Mouse (Mus musculus) lung, embryonic 16.5 days (tissue): Measurements from ENCODE around the gene Dpep2nb. TPM values are rescaled to one million over a fixed set of nuclear protein-coding genes. Genes with fewer than 3 reads are reported as not detected.

Source experiments
- ATAC-seq: fragments of 200-750 bp; cut with Nextera tagmentation; 2 replicates; pipeline ENCODE4 v1.8.0; 2017; ENCODE audit warnings: low read depth, mild to moderate bottlenecking, moderate library complexity
- H3K27ac ChIP-seq: fragments of 300-500 bp; sonication (generic); 2 replicates; pipeline ENCODE4 v1.5.1; 2014; ENCODE audit warnings: mild to moderate bottlenecking, control low read depth, low read length
- H3K27me3 ChIP-seq: fragments of 300-500 bp; sonication (generic); 2 replicates; pipeline ENCODE4 v1.6.1; 2014; ENCODE audit warnings: low read depth, low read length, mixed read lengths; ENCODE audit not compliant: control insufficient read depth, insufficient read depth
- H3K36me3 ChIP-seq: fragments of 300-500 bp; sonication (generic); 2 replicates; pipeline ENCODE4 v1.6.1; 2014; ENCODE audit warnings: low read length; ENCODE audit not compliant: control insufficient read depth, insufficient read depth
- H3K4me1 ChIP-seq: fragments of 300-500 bp; sonication (generic); replicated peaks from 2 replicates; pipeline ENCODE4 v1.6.1; 2014; ENCODE audit warnings: low read length, mixed read lengths; ENCODE audit not compliant: control insufficient read depth, insufficient read depth
- H3K4me2 ChIP-seq: fragments of 300-500 bp; sonication (generic); 2 replicates; pipeline ENCODE4 v1.6.1; 2014; ENCODE audit warnings: low read depth, low read length, control low read depth
- H3K4me3 ChIP-seq: fragments of 300-500 bp; sonication (generic); 2 replicates; pipeline ENCODE4 v1.5.1; 2014; ENCODE audit warnings: mild to moderate bottlenecking, low read length, control low read depth
- H3K9ac ChIP-seq: fragments of 300-500 bp; sonication (generic); 2 replicates; pipeline ENCODE4 v1.6.1; 2014; ENCODE audit warnings: low read length, control low read depth
- H3K9me3 ChIP-seq: fragments of 300-500 bp; sonication (generic); 2 replicates; pipeline ENCODE4 v1.6.1; 2016; ENCODE audit warnings: low read length; ENCODE audit not compliant: control insufficient read depth
- WGBS: fragments of 180-500 bp; shearing (Covaris S2); extraction: QIAGEN DNeasy Blood & Tissue Kit; methylation state at CpG from one replicate; pipeline ENCODE4 v1.1.7; 2014; 5-methylcytosine and 5-hydroxymethylcytosine counted together
- polyA plus RNA-seq: library from polyadenylated mRNA; unstranded; fragments of >200 nt; fragmentation: Nextera tagmentation; extraction: Ambion mirVana; gene quantifications from 2 replicates; pipeline ENCODE4 v1.2.1, GENCODE M21; 2015

The Dpep2nb gene
- 0.28 TPM in 1 of 2 replicates, not detected in the other for polyA plus RNA-seq

DNA sequence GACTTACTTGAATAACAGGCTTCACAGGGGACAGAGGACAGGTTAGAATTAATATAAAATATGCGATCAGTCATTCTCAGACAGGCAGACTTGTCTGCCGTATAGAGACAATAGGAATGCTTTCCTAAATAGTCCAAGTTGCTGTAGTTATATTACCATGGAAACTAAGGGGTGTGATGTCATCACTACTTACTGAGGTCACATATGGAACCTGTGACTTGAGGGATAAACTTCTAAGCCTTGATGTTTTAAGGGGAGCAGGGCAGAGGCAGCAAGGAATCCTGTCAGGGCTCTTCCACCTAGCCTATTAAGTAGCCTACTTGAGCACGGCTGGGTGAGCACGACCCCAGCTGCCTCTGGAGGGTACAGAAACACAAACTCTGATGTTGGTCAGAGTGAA is at the start of gene Dpep2nb:
Dpep2nb (minus strand) TSS at position 101 of the 400 bp plus-strand sequence.
- Histone ChIP-seq H3K4me3 (no peak within 1 kb of the TSS), H3K36me3 (no peaks in the 10 kb centered on the region), H3K27me3 (no peaks in the 10 kb centered on the region), H3K4me2 (no peak within 1 kb of the TSS), H3K9ac (no peak within 1 kb of the TSS), H3K27ac (no peak within 1 kb of the TSS), H3K9me3 (no peaks in the 10 kb centered on the region), H3K4me1 (peaks cover 10% of the 10 kb centered on the region)
- 74% methylated on average over 4 of the region's 4 CpGs for WGBS
- ATAC-seq, result no peak

DNA sequence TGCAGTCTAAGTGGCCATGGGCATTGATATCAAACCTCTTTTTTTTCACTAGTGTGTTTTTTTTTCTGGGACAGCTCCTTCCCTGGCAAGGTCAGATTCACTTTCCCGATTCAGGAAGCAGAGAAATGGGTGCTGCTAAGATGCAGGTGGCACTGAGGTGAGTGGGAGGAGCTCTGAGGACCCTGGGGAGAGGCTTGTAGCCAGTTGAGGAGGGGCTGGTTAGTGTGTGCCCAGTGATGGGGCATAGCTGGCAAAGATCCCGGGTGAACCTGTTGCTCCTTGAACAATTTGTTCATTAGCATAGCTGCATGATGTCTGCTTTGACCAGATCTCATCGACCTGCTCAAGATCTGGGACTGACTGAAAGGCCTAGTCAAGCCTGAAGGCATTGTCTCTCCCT is 49.3 kb upstream of the Dpep2nb start:
- Histone ChIP-seq H3K27ac (no peak overlapping the region), H3K9me3 (no peaks in the 10 kb centered on the region), H3K36me3 (no peaks in the 10 kb centered on the region), H3K4me2 (no peak overlapping the region), H3K4me3 (no peak overlapping the region), H3K4me1 (peaks cover 7% of the 10 kb centered on the region), H3K27me3 (no peaks in the 10 kb centered on the region), H3K9ac (no peak overlapping the region)
- 56% methylated on average over 3 of the region's 3 CpGs for WGBS
- no peak for ATAC-seq

DNA sequence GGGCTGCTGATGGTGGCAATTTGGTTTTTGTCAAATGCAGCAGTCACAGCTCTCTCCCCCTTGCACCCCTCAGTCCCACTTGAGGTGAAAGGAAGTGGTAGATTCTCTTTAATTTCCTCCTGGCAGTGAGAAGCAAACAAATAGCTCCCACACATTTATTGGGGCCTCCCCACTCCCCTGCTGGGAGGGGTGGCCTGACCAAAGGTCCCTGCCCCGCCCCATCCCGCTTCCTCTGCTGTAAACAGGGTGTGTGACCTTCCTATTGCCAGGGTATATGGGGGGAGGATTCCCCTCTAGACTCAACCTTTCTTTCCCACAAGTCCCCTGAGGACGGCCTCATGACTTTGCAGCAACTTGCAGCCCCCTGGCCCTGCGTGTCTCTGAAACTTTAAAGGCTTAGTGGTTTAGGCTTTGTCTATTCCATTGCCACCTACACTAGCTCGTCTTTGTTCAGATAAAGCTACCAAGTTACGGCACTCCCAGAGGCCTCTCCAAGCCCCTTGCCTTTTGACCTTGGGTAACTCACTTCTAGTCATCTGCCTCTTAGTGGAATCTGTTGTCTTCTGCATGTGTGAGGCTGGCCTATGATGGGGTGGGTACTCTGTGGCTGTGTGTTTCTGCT is 48.5 kb upstream of the Dpep2nb start:
- no peaks in the 10 kb centered on the region for H3K27me3 ChIP-seq
- H3K4me3 ChIP-seq, result no peak overlapping the region
- no peak overlapping the region for H3K9ac ChIP-seq
- H3K36me3 ChIP-seq, result no peaks in the 10 kb centered on the region
- H3K4me1 ChIP-seq, result peaks cover 7% of the 10 kb centered on the region
- WGBS, result 67% methylated on average over 6 of the region's 6 CpGs
- ATAC-seq, result no peak
- no peak overlapping the region for H3K27ac ChIP-seq
- H3K9me3 ChIP-seq, result no peaks in the 10 kb centered on the region
- no peak overlapping the region for H3K4me2 ChIP-seq

DNA sequence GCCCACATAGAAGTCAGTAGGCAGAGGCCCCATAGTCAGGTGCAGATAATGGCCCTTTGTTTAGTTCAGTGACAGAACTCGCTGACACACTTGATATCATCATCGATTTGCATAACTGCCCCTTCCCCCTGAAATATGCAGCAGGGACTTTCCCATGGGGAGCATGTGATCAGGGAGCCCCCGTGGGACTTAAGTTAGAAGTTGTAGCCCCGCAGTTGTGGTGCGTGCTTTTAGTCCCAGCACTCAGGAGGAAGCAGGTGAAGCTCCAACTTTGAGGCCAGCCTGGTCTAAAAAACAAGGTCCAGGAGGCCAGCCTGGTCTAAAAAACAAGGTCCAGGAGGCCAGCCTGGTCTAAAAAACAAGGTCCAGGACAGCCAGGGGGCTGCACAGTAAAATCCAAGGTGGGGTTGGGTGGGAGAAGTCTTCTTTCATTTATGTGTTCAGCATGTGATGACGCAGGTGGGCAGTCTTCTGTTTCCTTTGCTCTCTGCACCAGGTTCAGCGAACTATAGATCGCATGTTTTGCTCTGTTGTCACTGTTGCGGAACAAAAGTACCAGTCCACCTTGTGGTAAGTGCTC is 46.8 kb upstream of the Dpep2nb start:
- no peak for ATAC-seq
- Histone ChIP-seq H3K4me3 (no peak overlapping the region), H3K9ac (no peak overlapping the region), H3K27me3 (no peaks in the 10 kb centered on the region), H3K9me3 (no peaks in the 10 kb centered on the region), H3K36me3 (no peaks in the 10 kb centered on the region), H3K4me1 (no peaks in the 10 kb centered on the region), H3K4me2 (no peak overlapping the region), H3K27ac (no peak overlapping the region)
- WGBS, result 86% methylated on average over 9 of the region's 9 CpGs

DNA sequence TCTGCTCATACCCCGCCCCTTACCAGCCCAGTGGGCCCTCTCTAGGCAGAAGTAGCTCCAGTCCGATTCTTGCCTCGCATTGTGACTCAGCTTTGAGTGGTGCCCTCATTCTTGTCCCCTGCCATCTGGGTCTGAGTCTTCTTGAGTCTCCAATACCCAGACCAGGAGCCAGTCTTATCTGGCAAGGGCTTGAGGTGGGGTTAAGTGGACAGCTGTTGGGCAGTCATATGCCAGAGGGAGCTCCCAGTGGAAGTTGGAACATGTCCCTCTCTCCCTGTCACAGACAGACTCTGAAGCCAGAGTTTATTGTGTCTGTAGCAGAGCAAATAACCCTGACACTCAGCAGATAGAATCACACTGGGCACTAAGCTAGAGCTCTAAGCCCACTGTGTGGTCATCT is 45.3 kb upstream of the Dpep2nb start:
- Histone ChIP-seq H3K4me2 (no peak overlapping the region), H3K27me3 (no peaks in the 10 kb centered on the region), H3K9ac (no peak overlapping the region), H3K27ac (no peak overlapping the region), H3K36me3 (no peaks in the 10 kb centered on the region), H3K4me3 (no peak overlapping the region), H3K4me1 (no peaks in the 10 kb centered on the region), H3K9me3 (no peaks in the 10 kb centered on the region)
- no peak for ATAC-seq
- 81% methylated on average over 3 of the region's 3 CpGs for WGBS

DNA sequence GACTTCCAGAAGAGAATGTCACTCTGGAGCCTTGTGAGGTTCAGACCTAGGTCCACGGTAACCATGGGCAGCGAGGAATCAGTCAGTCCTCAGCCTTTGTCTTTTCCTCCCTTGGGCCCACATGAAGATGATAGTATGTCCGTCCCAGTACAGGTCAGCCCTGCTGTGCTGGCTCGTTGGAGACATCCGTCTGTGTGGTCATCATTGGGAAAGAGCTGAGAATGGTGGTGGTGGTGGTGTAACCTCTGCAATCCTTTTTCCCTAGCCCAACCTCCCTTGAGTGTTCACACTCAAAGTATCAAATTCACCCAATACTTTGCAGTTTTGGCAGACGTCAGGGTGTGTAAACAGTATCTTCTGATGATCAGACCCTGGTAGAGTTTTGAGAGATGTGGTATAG is 44.1 kb upstream of the Dpep2nb start:
- no peak for ATAC-seq
- Histone ChIP-seq H3K27me3 (no peaks in the 10 kb centered on the region), H3K4me1 (no peaks in the 10 kb centered on the region), H3K9me3 (no peaks in the 10 kb centered on the region), H3K9ac (no peak overlapping the region), H3K36me3 (peaks cover 4% of the 10 kb centered on the region; the same call in 1 of the 2 replicates), H3K4me3 (no peak overlapping the region), H3K27ac (no peak overlapping the region), H3K4me2 (no peak overlapping the region)
- WGBS, result 80% methylated on average over 6 of the region's 6 CpGs

DNA sequence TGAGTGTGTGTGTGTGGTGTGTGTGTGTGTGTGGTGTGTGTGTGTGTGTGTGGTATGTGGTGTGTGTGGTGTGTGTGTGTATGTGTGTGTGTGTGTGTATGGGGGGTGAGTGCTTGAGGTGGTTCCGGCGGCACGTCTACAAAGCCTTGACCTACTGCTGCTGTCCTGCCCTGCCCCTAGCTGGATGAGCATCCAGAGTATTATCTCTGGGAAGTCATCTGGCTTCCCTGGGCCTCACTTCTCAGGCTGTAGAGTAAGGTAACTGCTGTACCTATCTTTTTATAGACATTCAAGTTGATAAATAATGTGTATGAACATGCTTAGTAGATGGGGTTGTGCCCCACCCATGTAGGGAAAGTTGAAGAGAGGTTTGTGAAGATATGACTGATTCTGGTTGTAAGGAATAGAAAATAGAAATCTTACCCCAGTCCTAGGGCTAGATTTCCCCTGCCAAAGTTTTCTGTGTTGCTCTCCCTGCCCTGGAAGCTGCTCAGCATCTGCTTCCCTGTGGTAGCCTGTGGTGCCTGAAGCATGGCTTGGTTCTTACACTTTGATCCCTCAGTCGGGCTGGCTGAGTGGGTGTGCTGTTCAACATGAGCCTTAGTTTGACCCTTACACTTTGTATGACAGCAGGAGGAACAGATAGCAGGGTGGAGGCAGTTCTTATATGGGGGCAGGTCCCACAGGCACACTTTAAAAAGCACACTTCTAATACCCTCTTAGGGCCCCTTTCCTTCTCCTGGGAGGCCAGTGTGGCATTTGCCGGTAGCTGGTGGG is 42.3 kb upstream of the Dpep2nb start:
- H3K4me2 ChIP-seq, result no peak overlapping the region
- peaks cover 4% of the 10 kb centered on the region; the same call in 1 of the 2 replicates for H3K36me3 ChIP-seq
- no peak overlapping the region for H3K9ac ChIP-seq
- no peak for ATAC-seq
- H3K27ac ChIP-seq, result no peak overlapping the region
- no peaks in the 10 kb centered on the region for H3K4me1 ChIP-seq
- H3K9me3 ChIP-seq, result no peaks in the 10 kb centered on the region
- no peaks in the 10 kb centered on the region for H3K27me3 ChIP-seq
- WGBS, result 79% methylated on average over 5 of the region's 5 CpGs
- no peak overlapping the region for H3K4me3 ChIP-seq

DNA sequence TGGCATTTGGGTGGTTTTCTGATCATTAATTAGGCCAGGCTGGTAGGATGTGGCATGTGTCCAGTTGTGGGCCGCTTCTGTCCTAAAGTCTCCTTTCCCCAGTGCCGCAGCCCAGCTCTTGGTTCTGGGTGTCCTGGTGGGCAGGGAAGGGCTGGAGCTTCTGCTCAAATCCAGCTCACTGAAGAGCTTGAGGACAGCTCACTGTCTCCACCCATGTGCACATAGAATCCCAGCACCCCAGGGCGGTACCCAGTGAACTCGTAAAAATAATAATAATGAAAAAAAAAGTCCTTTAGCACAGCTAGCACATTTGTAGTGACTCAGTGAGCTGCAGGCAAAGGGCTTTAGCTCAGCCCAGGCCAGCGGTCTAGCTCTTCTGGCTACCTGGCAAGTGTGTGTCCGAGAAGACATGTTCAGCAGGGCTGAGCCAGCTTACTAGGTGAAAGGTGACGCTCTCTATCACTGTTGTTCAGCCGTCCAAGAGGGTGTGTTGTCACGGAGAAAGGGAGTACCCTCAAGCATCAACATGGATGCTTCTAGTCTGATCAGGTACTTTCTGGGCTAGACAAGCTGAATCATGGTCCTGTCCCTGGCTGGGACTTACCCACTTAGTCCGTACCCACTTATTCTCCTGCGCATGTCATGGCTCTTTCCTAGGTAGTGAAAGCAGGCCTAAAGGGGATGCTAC is 41.2 kb upstream of the Dpep2nb start:
- Histone ChIP-seq H3K4me3 (no peak overlapping the region), H3K9ac (no peak overlapping the region), H3K9me3 (no peaks in the 10 kb centered on the region), H3K36me3 (peaks cover 6% of the 10 kb centered on the region; the same call in 1 of the 2 replicates), H3K27me3 (no peaks in the 10 kb centered on the region), H3K4me1 (no peaks in the 10 kb centered on the region), H3K27ac (no peak overlapping the region), H3K4me2 (no peak overlapping the region)
- WGBS, result 88% methylated on average over 11 of the region's 11 CpGs
- ATAC-seq, result no peak

DNA sequence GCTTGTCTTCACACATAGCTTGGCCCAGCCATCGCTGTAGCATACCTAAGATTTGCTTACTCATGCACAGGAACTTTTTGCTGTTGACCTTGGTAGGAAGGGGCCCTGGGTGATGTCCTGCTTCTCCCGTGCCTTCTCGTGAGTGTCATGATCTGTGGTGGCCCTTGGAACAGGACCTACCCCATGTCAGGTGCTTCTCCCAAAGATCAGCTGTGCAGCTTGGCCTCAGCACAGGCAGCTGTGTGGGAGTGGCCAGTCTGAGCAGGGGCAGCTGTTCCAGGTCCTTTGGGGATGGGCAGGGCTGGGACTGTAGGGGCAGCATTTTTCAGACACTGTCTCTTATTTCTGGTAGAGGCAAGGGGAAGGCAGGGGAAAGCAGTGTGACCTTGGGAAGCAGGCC is 38.4 kb upstream of the Dpep2nb start:
- WGBS, result 62% methylated on average over 3 of the region's 3 CpGs
- no peak overlapping the region for H3K4me3 ChIP-seq
- H3K9ac ChIP-seq, result no peak overlapping the region
- H3K27ac ChIP-seq, result no peak overlapping the region
- H3K9me3 ChIP-seq, result no peaks in the 10 kb centered on the region
- no peak overlapping the region for H3K4me2 ChIP-seq
- H3K36me3 ChIP-seq, result peaks cover 7% of the 10 kb centered on the region; the same call in 1 of the 2 replicates
- H3K27me3 ChIP-seq, result no peaks in the 10 kb centered on the region
- no peak for ATAC-seq
- H3K4me1 ChIP-seq, result no peaks in the 10 kb centered on the region
